Mouse (Mus musculus) testis, adult 10 weeks (tissue): ENCODE measurements around the gene Panx1. TPM values are rescaled to one million over a fixed set of nuclear protein-coding genes. Genes with fewer than 3 reads are reported as not detected.

Source experiments
- polyA plus RNA-seq: library from polyadenylated mRNA; stranded (reverse); fragments of 350-450 nt; fragmentation: Illumina TruSeq; extraction: RNeasy Lipid Tissue Mini Kit (QIAGEN cat#74804); gene quantifications from one replicate; pipeline ENCODE4 v1.2.3, GENCODE M21; 2014; ENCODE audit warnings: low read depth, low replicate concordance

Panx1 gene
- 1.0 TPM for polyA plus RNA-seq

DNA sequence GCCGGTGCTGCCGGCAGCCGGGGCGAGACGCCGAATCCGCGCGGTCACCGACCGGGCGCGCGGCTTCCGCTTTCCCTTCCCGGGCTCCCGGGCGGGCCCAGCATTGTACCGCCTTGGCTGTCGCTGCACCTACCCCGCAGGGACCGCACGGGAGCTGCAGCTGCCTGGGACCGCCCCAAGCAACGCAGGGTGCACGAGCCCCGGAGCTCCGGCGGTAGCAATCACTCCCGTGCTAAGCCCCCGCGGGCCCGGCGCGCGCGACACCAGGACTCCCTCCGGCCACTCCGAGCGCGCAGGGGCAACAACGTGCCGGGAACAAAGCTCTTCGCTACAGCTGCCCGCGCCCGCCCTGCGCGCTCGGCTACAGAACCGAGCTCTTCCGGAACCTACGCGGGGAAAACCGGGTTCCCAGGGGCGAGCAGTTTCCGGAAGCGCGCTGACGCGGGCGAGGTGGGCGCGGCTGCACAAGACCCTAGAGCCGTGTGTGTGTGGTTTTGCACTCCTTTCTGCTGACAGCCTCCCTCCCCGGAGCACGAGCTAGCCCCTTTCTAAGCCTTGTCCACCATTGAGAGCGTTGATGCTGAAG lies at the start of gene Panx1:
Gene Panx1 (minus strand): TSS at position 395 of the 586 bp plus-strand sequence.

Other genes starting within 250 kb of the Panx1 start
- 0.04 TPM for gene Gpr83, start 185.3 kb downstream of the Panx1 start, polyA plus RNA-seq
- not detected for gene Izumo1r, start 141.5 kb downstream of the Panx1 start, polyA plus RNA-seq
- gene Hephl1, start 66.6 kb upstream of the Panx1 start, polyA plus RNA-seq = 0.27 TPM
- 0.36 TPM for gene Vstm5, start 193.6 kb upstream of the Panx1 start, polyA plus RNA-seq
- gene Med17, start 234.5 kb upstream of the Panx1 start, polyA plus RNA-seq = 29.0 TPM